Mouse (Mus musculus) CH12.LX (cell line): ENCODE measurements at regions not wholly inside any gene's neighbourhood (a gene's known extent, or its start where the extent isn't known, plus 50 kb on each side); places are given as distances from the start of the nearest gene placed in this dataset.

Experiments
- DNase-seq: peaks from one replicate; pipeline ENCODE4 v3.0.0-alpha.2; 2013; ENCODE audit errors: extremely low read depth
- H3K27ac ChIP-seq: 2 replicates; pipeline ENCODE4 v1.5.1; 2012; ENCODE audit warnings: low read depth, mild to moderate bottlenecking, control low read depth, moderate library complexity; ENCODE audit not compliant: insufficient read depth
- H3K27me3 ChIP-seq: replicated peaks from 2 replicates; pipeline ENCODE3; 2012; ENCODE audit warnings: inconsistent platforms
- H3K36me3 ChIP-seq, 2 experiments: replicated peaks in 1 of 2; 2 replicates each; pipeline versions ENCODE3 to v1.6.1; 2012; ENCODE audit warnings: inconsistent platforms in 1 of 2, low read length in 1 of 2, mild to moderate bottlenecking in 1 of 2, mixed read lengths in 1 of 2, moderate library complexity in 1 of 2; ENCODE audit not compliant: control insufficient read depth in 1 of 2, insufficient read depth in 1 of 2
- H3K4me1 ChIP-seq, 2 experiments: 2 replicates each; pipeline ENCODE4 v1.6.1; 2012; ENCODE audit warnings: inconsistent platforms in 1 of 2, moderate library complexity in 1 of 2; ENCODE audit not compliant: insufficient read depth in 2 of 2, control insufficient read depth in 1 of 2
- H3K4me2 ChIP-seq: 2 replicates; pipeline ENCODE4 v1.6.1; 2012; ENCODE audit warnings: low read depth, mild to moderate bottlenecking, control low read depth; ENCODE audit not compliant: poor library complexity, insufficient read depth, severe bottlenecking
- H3K4me3 ChIP-seq, 3 experiments: fragments of 150-350 bp in 1 of 3; sonication (generic) in 1 of 3; replicated peaks in 1 of 3; 2 replicates each; pipeline versions ENCODE3 to v1.5.1; 2011 to 2012; ENCODE audit warnings: low read depth in 2 of 3, low read length in 2 of 3, mild to moderate bottlenecking in 2 of 3, moderate library complexity in 2 of 3, control low read depth in 1 of 3, improper control_type of control experiment in 1 of 3, inconsistent platforms in 1 of 3, mixed read lengths in 1 of 3; ENCODE audit not compliant: poor library complexity in 1 of 3
- H3K79me2 ChIP-seq: replicated peaks from 2 replicates; pipeline ENCODE4 v1.6.1; 2012; ENCODE audit warnings: mild to moderate bottlenecking, moderate library complexity; ENCODE audit not compliant: control insufficient read depth, poor library complexity, insufficient read depth, severe bottlenecking; ENCODE audit errors: extremely low read depth
- H3K9ac ChIP-seq: 2 replicates; pipeline ENCODE4 v1.6.1; 2012; ENCODE audit warnings: low read depth, mild to moderate bottlenecking, control low read depth, moderate library complexity; ENCODE audit not compliant: insufficient read depth
- H3K9me3 ChIP-seq: replicated peaks from 2 replicates; pipeline ENCODE3; 2012; ENCODE audit warnings: low read length, inconsistent platforms, mixed read lengths
- BHLHE40 ChIP-seq: IDR thresholded peaks from 2 replicates; pipeline ENCODE4 v1.6.1; 2011; ENCODE audit warnings: mild to moderate bottlenecking, low read depth, low read length, improper control_type of control experiment
- CTCF ChIP-seq, 2 experiments: IDR thresholded peaks in 1 of 2; conservative IDR thresholded peaks in 1 of 2; 2 replicates each; pipeline ENCODE4 v1.5.1; 2011 to 2012; ENCODE audit warnings: low read depth in 2 of 2, low read length in 2 of 2, improper control_type of control experiment in 1 of 2, inconsistent platforms in 1 of 2, mild to moderate bottlenecking in 1 of 2, moderate library complexity in 1 of 2
- E2F4 ChIP-seq: IDR thresholded peaks from 2 replicates; pipeline ENCODE4 v1.6.1; 2011; ENCODE audit warnings: low read depth, low read length, improper control_type of control experiment; ENCODE audit not compliant: insufficient replicate concordance
- EP300 ChIP-seq: IDR thresholded peaks from 2 replicates; pipeline ENCODE4 v1.6.1; 2011; ENCODE audit warnings: low read length, improper control_type of control experiment
- ETS1 ChIP-seq: conservative IDR thresholded peaks from 2 replicates; pipeline ENCODE4 v1.6.1; 2012; ENCODE audit warnings: low read depth, mild to moderate bottlenecking, inconsistent platforms, low read length, improper control_type of control experiment, moderate library complexity
- GABPA ChIP-seq: IDR thresholded peaks from 2 replicates; pipeline ENCODE4 v1.6.1; 2012; ENCODE audit warnings: low read depth, low read length, improper control_type of control experiment, inconsistent platforms; ENCODE audit not compliant: insufficient replicate concordance
- HCFC1 ChIP-seq: IDR thresholded peaks from 2 replicates; pipeline ENCODE4 v1.6.1; 2012; ENCODE audit warnings: low read depth, mild to moderate bottlenecking, inconsistent platforms, low read length, improper control_type of control experiment
- IRF4 ChIP-seq: IDR thresholded peaks from 2 replicates; pipeline ENCODE4 v1.6.1; 2014; ENCODE audit warnings: low read depth, mild to moderate bottlenecking, inconsistent platforms, low read length, improper control_type of control experiment
- JUN ChIP-seq: IDR thresholded peaks from 2 replicates; pipeline ENCODE4 v1.6.1; 2011; ENCODE audit warnings: low read depth, mild to moderate bottlenecking, low read length, improper control_type of control experiment, moderate library complexity; ENCODE audit not compliant: insufficient read depth
- MAX ChIP-seq: IDR thresholded peaks from 2 replicates; pipeline ENCODE4 v1.6.1; 2011; ENCODE audit warnings: low read length, improper control_type of control experiment
- MAZ ChIP-seq: IDR thresholded peaks from 2 replicates; pipeline ENCODE4 v1.6.1; 2012; ENCODE audit warnings: low read depth, mild to moderate bottlenecking, inconsistent platforms, low read length, improper control_type of control experiment, moderate library complexity
- MEF2A ChIP-seq: IDR thresholded peaks from 2 replicates; pipeline ENCODE4 v1.6.1; 2014; ENCODE audit warnings: low read depth, mild to moderate bottlenecking, inconsistent platforms, low read length, improper control_type of control experiment, borderline replicate concordance
- MXI1 ChIP-seq: IDR thresholded peaks from 2 replicates; pipeline ENCODE4 v1.6.1; 2011; ENCODE audit warnings: mild to moderate bottlenecking, low read depth, low read length, improper control_type of control experiment
- NELFE ChIP-seq: IDR thresholded peaks from 2 replicates; pipeline ENCODE4 v1.6.1; 2011; ENCODE audit warnings: low read depth, low read length, improper control_type of control experiment
- PAX5 ChIP-seq: IDR thresholded peaks from 2 replicates; pipeline ENCODE4 v1.6.1; 2012; ENCODE audit warnings: low read length, inconsistent platforms, mixed read lengths
- POLR2AphosphoS2 ChIP-seq: IDR thresholded peaks from 2 replicates; pipeline ENCODE4 v1.6.1; 2011; ENCODE audit warnings: low read depth, low read length, improper control_type of control experiment
- RCOR1 ChIP-seq: conservative IDR thresholded peaks from 2 replicates; pipeline ENCODE4 v1.6.1; 2012; ENCODE audit warnings: low read depth, mild to moderate bottlenecking, inconsistent platforms, low read length, improper control_type of control experiment
- SIN3A ChIP-seq: IDR thresholded peaks from 2 replicates; pipeline ENCODE4 v1.6.1; 2012; ENCODE audit warnings: low read length, improper control_type of control experiment, inconsistent platforms
- TBP ChIP-seq: conservative IDR thresholded peaks from 2 replicates; pipeline ENCODE4 v1.6.1; 2011; ENCODE audit warnings: low read depth, low read length, improper control_type of control experiment
- UBTF ChIP-seq: IDR thresholded peaks from 2 replicates; pipeline ENCODE4 v1.6.1; 2012; ENCODE audit warnings: low read depth, mild to moderate bottlenecking, inconsistent platforms, low read length, improper control_type of control experiment, moderate library complexity
- USF1 ChIP-seq: IDR thresholded peaks from 2 replicates; pipeline ENCODE4 v1.6.1; 2014; ENCODE audit warnings: low read depth, mild to moderate bottlenecking, inconsistent platforms, low read length, improper control_type of control experiment
- ZC3H11A ChIP-seq: IDR thresholded peaks from 2 replicates; pipeline ENCODE4 v1.6.1; 2012; ENCODE audit warnings: low read depth, mild to moderate bottlenecking, inconsistent platforms, low read length, improper control_type of control experiment
- ZKSCAN1 ChIP-seq: IDR thresholded peaks from 2 replicates; pipeline ENCODE4 v1.6.1; 2012; ENCODE audit warnings: low read depth, inconsistent platforms, low read length, improper control_type of control experiment, borderline replicate concordance
- ZMIZ1 ChIP-seq: IDR thresholded peaks from 2 replicates; pipeline ENCODE4 v1.6.1; 2012; ENCODE audit warnings: low read depth, mild to moderate bottlenecking, inconsistent platforms, low read length, improper control_type of control experiment
- dilution Hi-C: fragments of 300-500 bp; cut with MboI; formaldehyde crosslinking; loops from 2 replicates; pipeline ENCODE4 v1.14.3; 2020; ENCODE audit warnings: low sequenced_read_pairs; ENCODE audit not compliant: extremely low pct_unique_long_range_greater_than_20kb, extremely low pct_ligation_motif_present
- in situ Hi-C: fragments of 300-500 bp; cut with MboI; formaldehyde crosslinking; loops from 3 replicates; pipeline ENCODE4 v1.14.3; 2019; ENCODE audit warnings: low sequenced_read_pairs, low pct_ligation_motif_present, low pct_unique_long_range_greater_than_20kb, mixed read lengths

DNA sequence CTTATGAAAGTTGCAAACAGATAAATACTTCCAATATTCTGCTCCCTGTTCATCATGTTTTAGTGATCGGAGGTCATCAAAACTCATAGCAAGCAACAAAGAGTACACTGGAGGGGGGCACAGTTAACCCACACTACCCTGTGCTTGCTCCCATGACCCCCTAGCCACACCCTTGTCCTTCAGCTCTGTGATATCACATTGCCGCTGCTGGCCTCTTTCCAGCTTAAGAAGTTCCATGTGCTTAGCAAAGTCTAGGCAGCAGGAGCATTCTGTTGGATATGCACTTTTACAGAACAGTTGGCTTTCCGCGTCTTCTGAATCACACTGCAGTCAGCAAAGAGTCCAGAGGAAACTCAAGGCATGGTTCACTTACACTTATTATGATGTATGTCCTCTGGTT lies 180.4 kb upstream of the Gm17509 start:
- Histone ChIP-seq H3K9ac (no peak overlapping the region), H3K9me3 (peaks cover 14% of the 10 kb centered on the region), H3K36me3 (no peaks in the 10 kb centered on the region), H3K4me1 (no peaks in the 10 kb centered on the region), H3K27ac (no peak overlapping the region), H3K27me3 (no peaks in the 10 kb centered on the region), H3K4me3 (no peak overlapping the region), H3K79me2 (no peaks in the 10 kb centered on the region), H3K4me2 (no peak overlapping the region)
- in situ Hi-C loops (no loop called here), dilution Hi-C loops (no loop called here)
- no peak for DNase-seq
- no peak for TF ChIP-seq ZKSCAN1
- TF ChIP-seq MAX, result no peak
- no peak for TF ChIP-seq NELFE
- no peak for TF ChIP-seq E2F4
- TF ChIP-seq GABPA, result no peak
- no peak for TF ChIP-seq EP300
- TF ChIP-seq TBP, result no peak
- no peak for TF ChIP-seq ZMIZ1
- no peak for TF ChIP-seq PAX5
- no peak for TF ChIP-seq CTCF (conservative IDR thresholded peaks at IDR 0.05 in 1 of 2, IDR thresholded peaks at IDR 0.05 in 1 of 2; ENCODE audit: low read depth in 2 of 2, low read length in 2 of 2)
- no peak for TF ChIP-seq BHLHE40
- no peak for TF ChIP-seq MEF2A
- no peak for TF ChIP-seq MXI1

DNA sequence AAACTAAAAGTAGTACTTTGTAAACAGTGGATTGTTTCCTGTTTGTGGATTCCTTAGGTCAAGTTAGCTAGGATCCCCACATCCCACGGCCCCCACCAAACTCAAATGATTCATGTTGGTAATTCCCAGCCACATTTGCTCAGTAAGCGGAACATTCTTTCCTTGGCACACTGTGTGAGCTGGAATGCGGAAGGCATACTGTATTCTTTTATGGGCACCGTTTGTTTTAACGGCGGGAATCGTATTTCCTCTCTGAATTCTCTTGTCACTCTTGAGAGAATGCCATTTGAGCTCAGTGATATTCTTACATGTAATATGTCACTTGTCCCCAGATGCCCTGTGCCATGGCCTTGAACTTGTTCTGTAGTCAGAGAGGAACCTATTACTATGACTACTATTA lies 189.1 kb upstream of the Gm17509 start:
- Histone ChIP-seq H3K9ac (no peak overlapping the region), H3K79me2 (no peaks in the 10 kb centered on the region), H3K9me3 (peaks cover 34% of the 10 kb centered on the region), H3K36me3 (no peaks in the 10 kb centered on the region), H3K27me3 (no peaks in the 10 kb centered on the region), H3K4me3 (no peak overlapping the region), H3K27ac (no peak overlapping the region), H3K4me2 (no peak overlapping the region), H3K4me1 (no peaks in the 10 kb centered on the region)
- dilution Hi-C loops, result no loop called here
- DNase-seq, result no peak
- TF ChIP-seq JUN (no peak), MEF2A (no peak), POLR2AphosphoS2 (no peak), ZC3H11A (no peak), MXI1 (no peak)
- in situ Hi-C loops, result no loop called here

DNA sequence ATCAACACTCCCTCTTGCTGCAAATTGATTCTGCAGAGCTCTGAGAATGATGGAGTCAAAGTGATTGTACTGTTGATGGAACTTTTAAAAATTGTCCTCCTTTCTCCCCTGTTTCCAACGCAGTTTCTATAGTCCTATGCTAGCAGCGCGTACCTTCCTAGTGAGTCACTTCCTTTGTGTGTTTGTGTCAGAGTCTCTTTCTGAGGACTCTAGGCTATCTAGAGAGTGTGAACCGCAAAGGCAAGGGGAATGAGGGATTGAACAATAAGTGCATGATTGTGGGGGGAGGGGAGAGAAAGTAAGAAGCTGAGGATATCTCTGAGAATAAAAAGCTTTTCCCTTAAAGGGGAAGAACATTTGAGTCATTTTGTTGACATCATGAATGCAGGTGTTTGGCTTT lies 188.5 kb upstream of the Hcn1 start:
- Histone ChIP-seq H3K4me1 (no peaks in the 10 kb centered on the region), H3K4me2 (no peak overlapping the region), H3K79me2 (no peaks in the 10 kb centered on the region), H3K9me3 (peaks cover 28% of the 10 kb centered on the region), H3K27ac (no peak overlapping the region)
- dilution Hi-C loops, result no loop called here
- TF ChIP-seq HCFC1, result no peak
- no peak for TF ChIP-seq SIN3A
- no peak for TF ChIP-seq MXI1
- no peak for TF ChIP-seq RCOR1
- no peak for TF ChIP-seq MAZ
- no peak for TF ChIP-seq ETS1
- no peak for TF ChIP-seq EP300
- TF ChIP-seq TBP, result no peak
- no peak for TF ChIP-seq UBTF
- TF ChIP-seq USF1, result no peak
- no peak for TF ChIP-seq MAX
- no peak for TF ChIP-seq CTCF (conservative IDR thresholded peaks at IDR 0.05 in 1 of 2, IDR thresholded peaks at IDR 0.05 in 1 of 2; ENCODE audit: low read depth in 2 of 2, low read length in 2 of 2)
- no peak for TF ChIP-seq ZC3H11A
- TF ChIP-seq IRF4, result no peak
- no peak for TF ChIP-seq JUN
- no peak for TF ChIP-seq POLR2AphosphoS2
- TF ChIP-seq GABPA, result no peak
- TF ChIP-seq, all 38 proteins: peak for 0
- Histone ChIP-seq H3K9ac (no peak overlapping the region), H3K4me3 (no peak overlapping the region), H3K27me3 (no peaks in the 10 kb centered on the region), H3K36me3 (no peaks in the 10 kb centered on the region)
- DNase-seq, result no peak
- in situ Hi-C loops, result no loop called here
